Mouse (Mus musculus) limb, embryonic 14.5 days (tissue): ENCODE results near the gene Sh3pxd2b. TPM values are rescaled to one million over a fixed set of nuclear protein-coding genes. Genes with fewer than 3 reads are reported as not detected.

Experiments
- ATAC-seq: fragments of 200-750 bp; cut with Nextera tagmentation; 2 replicates; pipeline ENCODE4 v1.8.0; 2017; ENCODE audit warnings: low read depth, moderate number of reproducible peaks, moderate TSS enrichment; ENCODE audit not compliant: low FRiP score
- DNase-seq: peaks from one replicate; pipeline ENCODE4 v3.0.0-alpha.2; 2015; ENCODE audit warnings: low spot score
- H3K27ac ChIP-seq: fragments of 300-500 bp; sonication (generic); replicated peaks from 2 replicates; pipeline ENCODE4 v1.5.1; 2014; ENCODE audit warnings: low read depth, mild to moderate bottlenecking, low read length, moderate library complexity, mixed read lengths
- H3K27me3 ChIP-seq: fragments of 300-500 bp; sonication (generic); 2 replicates; pipeline ENCODE4 v1.6.1; 2014; ENCODE audit warnings: low read length, mixed read lengths; ENCODE audit not compliant: control insufficient read depth, insufficient read depth
- H3K36me3 ChIP-seq: fragments of 300-500 bp; sonication (generic); 2 replicates; pipeline ENCODE4 v1.6.1; 2014; ENCODE audit warnings: mild to moderate bottlenecking, low read length, moderate library complexity, mixed read lengths; ENCODE audit not compliant: control insufficient read depth, insufficient read depth
- H3K4me1 ChIP-seq: fragments of 300-500 bp; sonication (generic); 2 replicates; pipeline ENCODE4 v1.6.1; 2014; ENCODE audit warnings: antibody characterized with exemption, low read length, mixed read lengths; ENCODE audit not compliant: control insufficient read depth, insufficient read depth
- H3K4me2 ChIP-seq: fragments of 300-500 bp; sonication (generic); replicated peaks from 2 replicates; pipeline ENCODE4 v1.6.1; 2014; ENCODE audit warnings: low read depth, mild to moderate bottlenecking, low read length, moderate library complexity; ENCODE audit not compliant: severe bottlenecking
- H3K4me3 ChIP-seq: fragments of 300-500 bp; sonication (generic); replicated peaks from 2 replicates; pipeline ENCODE4 v1.5.1; 2014; ENCODE audit warnings: low read length
- H3K9ac ChIP-seq: fragments of 300-500 bp; sonication (generic); 2 replicates; pipeline ENCODE4 v1.6.1; 2014; ENCODE audit warnings: mild to moderate bottlenecking, low read depth, low read length, moderate library complexity; ENCODE audit not compliant: severe bottlenecking
- H3K9me3 ChIP-seq: fragments of 300-500 bp; sonication (generic); 2 replicates; pipeline ENCODE4 v1.6.1; 2016; ENCODE audit warnings: low read length; ENCODE audit not compliant: control insufficient read depth
- POLR2A ChIP-seq: fragments of 200-500 bp; IDR thresholded peaks from 2 replicates; pipeline ENCODE4 v1.8.0; 2012; ENCODE audit warnings: inconsistent platforms, mild to moderate bottlenecking, moderate library complexity, borderline replicate concordance; ENCODE audit not compliant: insufficient read depth, insufficient read length; ENCODE audit errors: extremely low read depth
- WGBS: fragments of 180-500 bp; shearing (Covaris S2); extraction: QIAGEN DNeasy Blood & Tissue Kit; methylation state at CpG from one replicate; pipeline ENCODE4 v1.1.7; 2014; 5-methylcytosine and 5-hydroxymethylcytosine counted together
- polyA plus RNA-seq, 2 experiments: library from polyadenylated mRNA; depleted of rRNA in 1 of 2; stranded (reverse) in 1 of 2; unstranded in 1 of 2; fragments of >200 nt; fragmentation: Nextera tagmentation in 1 of 2; extraction: Ambion mirVana in 1 of 2; gene quantifications; 2 replicates each; pipeline versions ENCODE4 v1.2.1 to v1.2.3; 2012 to 2014

Sh3pxd2b gene
- polyA plus RNA-seq, 2 experiments = 31.5 to 44.3 TPM

GRCm38 (mm10) chr11:32374027-32374589 lies 26.5 kb downstream of the Sh3pxd2b start:
- Histone ChIP-seq H3K27me3 (no peaks in the 10 kb centered on the region), H3K4me1 (no peaks in the 10 kb centered on the region), H3K4me2 (no peak overlapping the region), H3K27ac (no peak overlapping the region), H3K36me3 (peaks cover 64% of the 10 kb centered on the region), H3K9me3 (no peaks in the 10 kb centered on the region), H3K4me3 (no peak overlapping the region), H3K9ac (no peak overlapping the region)
- WGBS = 82% methylated on average over 9 of the region's 9 CpGs
- no peak for TF ChIP-seq POLR2A
- DNase-seq (no peak), ATAC-seq (no peak)

- no peak for TF ChIP-seq POLR2A
- Histone ChIP-seq H3K9ac (no peak overlapping the region), H3K9me3 (no peaks in the 10 kb centered on the region), H3K4me1 (0 out of 2 replicates have a peak, but pooled peaks cover 3% of the 10 kb centered on the region), H3K4me3 (no peak overlapping the region), H3K27me3 (no peaks in the 10 kb centered on the region), H3K36me3 (peaks cover 67% of the 10 kb centered on the region), H3K4me2 (no peak overlapping the region), H3K27ac (no peak overlapping the region)
- WGBS = 64% methylated on average over 4 of the region's 4 CpGs
- DNase-seq = peak; percentile 41
- ATAC-seq = peak; percentile 50; the same call in 1 of the 2 replicates
Observed at GRCm38 (mm10) chr11:32375104-32375535, 27.5 kb downstream of the Sh3pxd2b start.

GRCm38 (mm10) chr11:32376086-32376485 lies 28.5 kb downstream of the Sh3pxd2b start:
- peaks cover 67% of the 10 kb centered on the region for H3K36me3 ChIP-seq
- 0 out of 2 replicates have a peak, but pooled peaks cover 3% of the 10 kb centered on the region for H3K4me1 ChIP-seq
- no peak for ATAC-seq

GRCm38 (mm10) chr11:32379910-32380309 lies 32.3 kb downstream of the Sh3pxd2b start:
- no peak for DNase-seq
- H3K4me2 ChIP-seq = no peak overlapping the region
- no peak for ATAC-seq

More at GRCm38 (mm10) chr11:32376086-32376485, 28.5 kb downstream of the Sh3pxd2b start:
- H3K9me3 ChIP-seq = no peaks in the 10 kb centered on the region
- no peak overlapping the region for H3K9ac ChIP-seq
- H3K27me3 ChIP-seq = no peaks in the 10 kb centered on the region
- no peak for TF ChIP-seq POLR2A
- no peak overlapping the region for H3K27ac ChIP-seq
- WGBS = 89% methylated on average over 1 of the region's 1 CpGs
- H3K4me2 ChIP-seq = no peak overlapping the region
- no peak overlapping the region for H3K4me3 ChIP-seq
- DNase-seq = no peak

GRCm38 (mm10) chr11:32383341-32384134 lies 35.9 kb downstream of the Sh3pxd2b start:
- Histone ChIP-seq H3K9ac (no peak overlapping the region), H3K36me3 (peaks cover 46% of the 10 kb centered on the region), H3K27me3 (no peaks in the 10 kb centered on the region), H3K4me3 (no peak overlapping the region), H3K27ac (peak overlapping the region; percentile 87), H3K9me3 (no peaks in the 10 kb centered on the region), H3K4me1 (peaks cover 15% of the 10 kb centered on the region), H3K4me2 (0 out of 2 replicates have a peak overlapping the region, but pooled peaks have one; percentile 6)
- TF ChIP-seq POLR2A = no peak
- WGBS = 22% methylated on average over 8 of the region's 10 CpGs
- DNase-seq = peak; percentile 92
- peak; percentile 86 for ATAC-seq

More at GRCm38 (mm10) chr11:32379910-32380309, 32.3 kb downstream of the Sh3pxd2b start:
- Histone ChIP-seq H3K27me3 (no peaks in the 10 kb centered on the region), H3K36me3 (peaks cover 55% of the 10 kb centered on the region), H3K4me1 (peaks cover 15% of the 10 kb centered on the region), H3K4me3 (no peak overlapping the region), H3K9ac (no peak overlapping the region), H3K27ac (no peak overlapping the region), H3K9me3 (no peaks in the 10 kb centered on the region)
- no peak for TF ChIP-seq POLR2A
